Mouse (Mus musculus) small intestine, adult 2 months (tissue): Measurements from ENCODE around the gene Lypd6b. TPM values are rescaled to one million over a fixed set of nuclear protein-coding genes. Genes with fewer than 3 reads are reported as not detected.

Experiments used
- H3K27ac ChIP-seq: fragments of 200-500 bp; 2 replicates; pipeline ENCODE4 v1.5.1; 2012; ENCODE audit warnings: low read depth, low read length, control low read depth, inconsistent platforms; ENCODE audit not compliant: insufficient read depth
- H3K27me3 ChIP-seq: fragments of 200-500 bp; 2 replicates; pipeline ENCODE4 v1.6.1; 2012; ENCODE audit warnings: mild to moderate bottlenecking, moderate library complexity, low read length, inconsistent platforms; ENCODE audit not compliant: control insufficient read depth, insufficient read depth
- H3K36me3 ChIP-seq: fragments of 200-500 bp; 2 replicates; pipeline ENCODE4 v1.6.1; 2012; ENCODE audit warnings: mild to moderate bottlenecking, low read length, control low read depth, inconsistent platforms; ENCODE audit not compliant: control insufficient read depth, insufficient read depth
- H3K4me1 ChIP-seq: fragments of 200-500 bp; 2 replicates; pipeline ENCODE4 v1.6.1; 2012; ENCODE audit warnings: low read length, inconsistent platforms, mixed read lengths; ENCODE audit not compliant: control insufficient read depth, insufficient read depth, insufficient read length
- H3K4me3 ChIP-seq: fragments of 200-500 bp; 2 replicates; pipeline ENCODE4 v1.5.1; 2012; ENCODE audit warnings: low read depth, mild to moderate bottlenecking, control low read depth, inconsistent platforms, low read length, moderate library complexity
- CTCF ChIP-seq: fragments of 200-500 bp; IDR thresholded peaks from 2 replicates; pipeline ENCODE4 v1.5.1; 2012; ENCODE audit warnings: low read depth, mild to moderate bottlenecking, control low read depth, inconsistent platforms, low read length, moderate library complexity, mixed read lengths; ENCODE audit not compliant: insufficient replicate concordance, insufficient read length; ENCODE audit errors: extremely low read depth
- POLR2A ChIP-seq: fragments of 200-500 bp; IDR thresholded peaks from 2 replicates; pipeline ENCODE4 v1.6.1; 2012; ENCODE audit warnings: low read depth, mild to moderate bottlenecking, control low read depth, inconsistent platforms, low read length, moderate library complexity
- WGBS: fragments of 180-500 bp; shearing (Covaris S2); methylation state at CpG from one replicate; pipeline ENCODE4 v1.1.7; 2018; 5-methylcytosine and 5-hydroxymethylcytosine counted together
- polyA plus RNA-seq: library from polyadenylated mRNA; depleted of rRNA; stranded (reverse); fragments of >200 nt; gene quantifications from 2 replicates; pipeline ENCODE4 v1.2.3, GENCODE M21; 2012

Lypd6b gene
- polyA plus RNA-seq, 1 experiment = 0.09 TPM

GRCm38 (mm10) chr2:49770440-49770839 is 17.0 kb upstream of the Lypd6b start:
- Histone ChIP-seq H3K4me1 (0 out of 2 replicates have a peak, but pooled peaks cover 2% of the 10 kb centered on the region), H3K27ac (no peak overlapping the region), H3K4me3 (no peak overlapping the region), H3K27me3 (no peaks in the 10 kb centered on the region), H3K36me3 (no peaks in the 10 kb centered on the region)
- 76% methylated on average over 5 of the region's 5 CpGs for WGBS
- TF ChIP-seq POLR2A = no peak
- no peak for TF ChIP-seq CTCF

GRCm38 (mm10) chr2:49771172-49771571 is 16.3 kb upstream of the Lypd6b start:
- no peak for TF ChIP-seq CTCF
- TF ChIP-seq POLR2A = no peak
- Histone ChIP-seq H3K27ac (no peak overlapping the region), H3K27me3 (no peaks in the 10 kb centered on the region), H3K4me1 (0 out of 2 replicates have a peak, but pooled peaks cover 2% of the 10 kb centered on the region), H3K4me3 (no peak overlapping the region), H3K36me3 (no peaks in the 10 kb centered on the region)
- WGBS = 36% methylated on average over 11 of the region's 11 CpGs

- Histone ChIP-seq H3K27ac (no peak overlapping the region), H3K36me3 (no peaks in the 10 kb centered on the region), H3K27me3 (no peaks in the 10 kb centered on the region), H3K4me1 (0 out of 2 replicates have a peak, but pooled peaks cover 2% of the 10 kb centered on the region), H3K4me3 (no peak overlapping the region)
- WGBS = 61% methylated on average over 10 of the region's 10 CpGs
- no peak for TF ChIP-seq CTCF
- TF ChIP-seq POLR2A = no peak
Measured at GRCm38 (mm10) chr2:49773194-49773931, 14.1 kb upstream of the Lypd6b start.

GRCm38 (mm10) chr2:49774180-49774579 is 13.3 kb upstream of the Lypd6b start:
- no peak for TF ChIP-seq POLR2A
- TF ChIP-seq CTCF = no peak
- Histone ChIP-seq H3K27me3 (no peaks in the 10 kb centered on the region), H3K4me3 (no peak overlapping the region), H3K4me1 (0 out of 2 replicates have a peak, but pooled peaks cover 2% of the 10 kb centered on the region), H3K36me3 (no peaks in the 10 kb centered on the region), H3K27ac (no peak overlapping the region)

GRCm38 (mm10) chr2:49775187-49775586 is 12.3 kb upstream of the Lypd6b start:
- no peak overlapping the region for H3K4me3 ChIP-seq
- 81% methylated on average over 4 of the region's 4 CpGs for WGBS
- TF ChIP-seq CTCF (no peak), POLR2A (no peak)
- H3K36me3 ChIP-seq = no peaks in the 10 kb centered on the region
- no peaks in the 10 kb centered on the region for H3K27me3 ChIP-seq
- no peak overlapping the region for H3K27ac ChIP-seq
- 0 out of 2 replicates have a peak, but pooled peaks cover 2% of the 10 kb centered on the region for H3K4me1 ChIP-seq

GRCm38 (mm10) chr2:49775735-49776134 is 11.8 kb upstream of the Lypd6b start:
- no peak for TF ChIP-seq POLR2A
- TF ChIP-seq CTCF = no peak

GRCm38 (mm10) chr2:49776407-49776806 is 11.1 kb upstream of the Lypd6b start:
- Histone ChIP-seq H3K27ac (no peak overlapping the region), H3K36me3 (no peaks in the 10 kb centered on the region), H3K4me3 (no peak overlapping the region), H3K4me1 (no peaks in the 10 kb centered on the region), H3K27me3 (no peaks in the 10 kb centered on the region)
- TF ChIP-seq CTCF = no peak
- TF ChIP-seq POLR2A = no peak
- WGBS = 78% methylated on average over 4 of the region's 4 CpGs

More at GRCm38 (mm10) chr2:49775735-49776134, 11.8 kb upstream of the Lypd6b start:
- Histone ChIP-seq H3K4me1 (0 out of 2 replicates have a peak, but pooled peaks cover 2% of the 10 kb centered on the region), H3K27ac (no peak overlapping the region), H3K36me3 (no peaks in the 10 kb centered on the region), H3K27me3 (no peaks in the 10 kb centered on the region), H3K4me3 (no peak overlapping the region)
